Mouse (Mus musculus): ENCODE measurements at regions not wholly inside any gene's neighbourhood (a gene's known extent, or its start where the extent isn't known, plus 50 kb on each side); places are given as distances from the start of the nearest gene placed in this dataset.

DNA sequence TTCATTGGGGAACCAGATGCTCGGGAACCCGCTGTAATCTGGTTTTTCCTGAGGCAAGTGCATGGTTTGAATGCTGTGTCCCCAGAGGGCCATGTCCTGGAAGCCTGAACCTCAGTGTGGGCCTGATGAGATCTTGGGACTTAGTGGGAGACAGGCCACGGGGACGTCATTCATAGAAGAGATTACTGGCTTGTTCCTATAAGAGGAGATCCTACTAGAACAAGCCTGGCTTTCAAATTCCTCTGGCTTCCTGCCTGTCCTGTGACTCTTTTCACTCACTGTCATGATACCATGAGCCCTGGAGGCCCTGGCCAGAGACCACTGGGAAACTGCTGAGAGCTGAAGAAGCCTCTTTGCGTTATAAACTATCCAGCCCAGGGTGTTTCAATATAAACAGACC lies 113.1 kb upstream of the Med13l start:
- TF ChIP-seq CHD2 (IDR thresholded peaks at IDR 0.05; ENCODE audit: low read depth, low read length) (no peak), HCFC1 (IDR thresholded peaks at IDR 0.05; ENCODE audit: borderline replicate concordance, insufficient read depth, low read length) (no peak)
